Mouse (Mus musculus): ENCODE results near the gene Gm17490. TPM values are rescaled to one million over a fixed set of nuclear protein-coding genes. Genes with fewer than 3 reads are reported as not detected.

Gm17490 gene
- polyA plus RNA-seq, 1 experiment from 2014 or later = not detected

DNA sequence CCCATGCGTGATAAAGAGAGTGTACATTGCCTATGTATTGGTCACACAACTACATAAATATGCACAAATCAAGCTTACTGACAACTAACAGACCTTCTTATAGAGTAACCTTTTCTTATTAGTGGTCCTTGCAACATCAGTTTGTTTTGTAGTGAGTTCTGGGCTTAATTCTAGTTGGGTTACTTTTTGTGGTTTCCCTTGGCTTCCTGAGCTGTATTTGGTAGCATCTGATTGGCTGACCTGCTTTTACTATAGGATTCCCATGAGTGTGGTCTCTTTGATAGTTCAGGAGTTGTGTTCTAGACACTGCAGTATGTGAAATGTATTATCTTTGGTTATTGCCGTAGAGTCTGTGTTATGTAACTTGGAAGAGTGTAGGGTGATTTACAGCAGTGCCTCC is 31.5 kb upstream of the Gm17490 start:
- Histone ChIP-seq H3K36me3 (ENCODE audit: control insufficient read depth, insufficient read depth, low read length) (no peaks in the 10 kb centered on the region), H3K4me1 (ENCODE audit: control insufficient read depth, insufficient read depth, low read length) (no peaks in the 10 kb centered on the region), H3K9ac (replicated peaks; ENCODE audit: low read depth, low read length) (no peak overlapping the region), H3K27me3 (ENCODE audit: control insufficient read depth, insufficient read depth, low read length) (no peaks in the 10 kb centered on the region), H3K9me3 (ENCODE audit: control insufficient read depth, low read depth, low read length) (no peaks in the 10 kb centered on the region), H3K4me2 (replicated peaks; ENCODE audit: low read depth, low read length) (no peak overlapping the region), H3K4me3 (ENCODE audit: low read depth, low read length) (no peak overlapping the region), H3K27ac (ENCODE audit: low read length) (no peak overlapping the region)
- no peak for ATAC-seq (ENCODE audit: insufficient number of reproducible peaks, insufficient read depth, low FRiP score, low read depth)
- WGBS = 88% methylated on average over 2 of the region's 2 CpGs

GRCm38 (mm10) chr2:11654990-11655931 is 29.2 kb upstream of the Gm17490 start:
- Histone ChIP-seq H3K9me3 (ENCODE audit: control insufficient read depth, low read depth, low read length) (no peaks in the 10 kb centered on the region), H3K4me1 (ENCODE audit: control insufficient read depth, insufficient read depth, low read length) (no peaks in the 10 kb centered on the region), H3K27me3 (ENCODE audit: control insufficient read depth, insufficient read depth, low read length) (no peaks in the 10 kb centered on the region), H3K27ac (ENCODE audit: low read length) (no peak overlapping the region), H3K4me2 (replicated peaks; ENCODE audit: low read depth, low read length) (no peak overlapping the region), H3K9ac (replicated peaks; ENCODE audit: low read depth, low read length) (no peak overlapping the region), H3K4me3 (ENCODE audit: low read depth, low read length) (no peak overlapping the region), H3K36me3 (ENCODE audit: control insufficient read depth, insufficient read depth, low read length) (no peaks in the 10 kb centered on the region)
- ATAC-seq (ENCODE audit: insufficient number of reproducible peaks, insufficient read depth, low FRiP score, low read depth) = no peak
- 62% methylated on average over 9 of the region's 9 CpGs for WGBS

DNA sequence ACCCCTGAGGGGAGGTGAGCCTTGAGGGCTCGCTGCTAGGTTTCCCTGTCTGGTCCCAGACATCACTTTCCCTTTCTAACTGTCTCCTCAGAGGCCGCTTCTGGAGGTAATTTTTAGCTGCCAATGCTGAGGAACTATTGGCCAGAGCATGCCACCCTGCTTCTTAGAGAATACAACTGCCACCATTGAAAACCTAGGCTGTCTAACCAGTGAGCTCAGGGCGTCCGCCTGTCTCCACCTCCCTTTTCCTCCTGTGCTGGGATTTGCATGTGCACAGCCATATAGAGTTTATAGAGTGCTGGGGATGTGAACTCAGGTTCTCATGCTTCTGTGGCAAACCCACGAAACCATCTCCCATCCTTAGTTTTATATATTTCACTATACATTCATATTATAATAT is 27.7 kb upstream of the Gm17490 start:
- 67% methylated on average over 5 of the region's 5 CpGs for WGBS
- Histone ChIP-seq H3K4me2 (replicated peaks; ENCODE audit: low read depth, low read length) (no peak overlapping the region), H3K27me3 (ENCODE audit: control insufficient read depth, insufficient read depth, low read length) (no peaks in the 10 kb centered on the region), H3K9ac (replicated peaks; ENCODE audit: low read depth, low read length) (no peak overlapping the region), H3K27ac (ENCODE audit: low read length) (no peak overlapping the region), H3K4me1 (ENCODE audit: control insufficient read depth, insufficient read depth, low read length) (no peaks in the 10 kb centered on the region), H3K4me3 (ENCODE audit: low read depth, low read length) (no peak overlapping the region), H3K9me3 (ENCODE audit: control insufficient read depth, low read depth, low read length) (no peaks in the 10 kb centered on the region), H3K36me3 (ENCODE audit: control insufficient read depth, insufficient read depth, low read length) (no peaks in the 10 kb centered on the region)
- no peak for ATAC-seq (ENCODE audit: insufficient number of reproducible peaks, insufficient read depth, low FRiP score, low read depth)

GRCm38 (mm10) chr2:11653330-11653729 is 27.3 kb upstream of the Gm17490 start:
- Histone ChIP-seq H3K27ac (ENCODE audit: low read length) (no peak overlapping the region), H3K27me3 (ENCODE audit: control insufficient read depth, insufficient read depth, low read length) (no peaks in the 10 kb centered on the region), H3K4me3 (ENCODE audit: low read depth, low read length) (no peak overlapping the region), H3K9ac (replicated peaks; ENCODE audit: low read depth, low read length) (no peak overlapping the region), H3K36me3 (ENCODE audit: control insufficient read depth, insufficient read depth, low read length) (no peaks in the 10 kb centered on the region), H3K9me3 (ENCODE audit: control insufficient read depth, low read depth, low read length) (no peaks in the 10 kb centered on the region), H3K4me1 (ENCODE audit: control insufficient read depth, insufficient read depth, low read length) (no peaks in the 10 kb centered on the region), H3K4me2 (replicated peaks; ENCODE audit: low read depth, low read length) (no peak overlapping the region)
- WGBS = 35% methylated on average over 6 of the region's 6 CpGs
- no peak for ATAC-seq (ENCODE audit: insufficient number of reproducible peaks, insufficient read depth, low FRiP score, low read depth)

DNA sequence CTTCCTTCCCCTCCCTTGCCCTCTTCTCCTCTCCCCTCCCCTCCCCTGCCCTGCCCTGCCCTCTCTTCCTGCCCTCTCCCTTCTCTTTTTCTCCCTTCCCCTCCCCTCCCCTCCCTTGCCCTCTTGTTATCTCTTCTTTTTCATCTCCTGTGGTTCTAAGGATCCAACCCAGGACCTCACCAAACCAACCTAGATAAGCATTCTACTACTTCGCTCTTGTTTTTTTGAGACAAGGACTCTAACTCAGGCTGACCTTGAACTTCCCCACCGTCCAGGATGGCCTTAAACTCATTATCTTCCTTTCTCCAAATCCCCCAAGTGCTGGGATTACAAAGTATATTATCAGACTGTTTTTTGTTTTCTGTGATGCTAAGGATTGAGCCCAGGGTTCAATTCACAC is 26.7 kb upstream of the Gm17490 start:
- Histone ChIP-seq H3K27me3 (ENCODE audit: control insufficient read depth, insufficient read depth, low read length) (no peaks in the 10 kb centered on the region), H3K4me1 (ENCODE audit: control insufficient read depth, insufficient read depth, low read length) (no peaks in the 10 kb centered on the region), H3K9me3 (ENCODE audit: control insufficient read depth, low read depth, low read length) (no peaks in the 10 kb centered on the region), H3K4me2 (replicated peaks; ENCODE audit: low read depth, low read length) (no peak overlapping the region), H3K4me3 (ENCODE audit: low read depth, low read length) (no peak overlapping the region), H3K27ac (ENCODE audit: low read length) (no peak overlapping the region), H3K36me3 (ENCODE audit: control insufficient read depth, insufficient read depth, low read length) (no peaks in the 10 kb centered on the region), H3K9ac (replicated peaks; ENCODE audit: low read depth, low read length) (no peak overlapping the region)
- ATAC-seq (ENCODE audit: insufficient number of reproducible peaks, insufficient read depth, low FRiP score, low read depth) = no peak
- 63% methylated on average over 2 of the region's 2 CpGs for WGBS

DNA sequence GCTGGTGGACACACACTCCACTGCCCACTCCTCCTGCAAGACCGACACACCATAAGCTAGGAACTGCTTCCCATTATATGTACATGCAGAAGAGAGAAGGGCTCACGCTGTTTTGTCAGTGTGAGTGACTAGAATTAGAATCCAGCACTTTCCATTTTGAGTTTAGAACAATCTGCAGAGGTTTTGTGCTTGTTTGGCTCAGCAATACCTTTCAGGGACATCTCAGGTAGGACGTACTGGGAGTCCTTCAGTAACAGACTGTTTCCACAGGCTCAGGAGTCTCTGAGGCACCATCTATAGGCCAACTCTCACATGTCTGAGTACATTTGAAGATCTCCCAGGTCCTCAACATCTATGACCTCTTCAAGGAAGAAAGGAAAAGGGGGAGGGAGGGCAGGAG is 26.1 kb upstream of the Gm17490 start:
- H3K4me2 ChIP-seq (replicated peaks; ENCODE audit: low read depth, low read length) = no peak overlapping the region
- 84% methylated on average over 3 of the region's 3 CpGs for WGBS
- H3K9me3 ChIP-seq (ENCODE audit: control insufficient read depth, low read depth, low read length) = no peaks in the 10 kb centered on the region
- H3K27me3 ChIP-seq (ENCODE audit: control insufficient read depth, insufficient read depth, low read length) = no peaks in the 10 kb centered on the region
- no peak overlapping the region for H3K4me3 ChIP-seq (ENCODE audit: low read depth, low read length)
- no peak overlapping the region for H3K9ac ChIP-seq (replicated peaks; ENCODE audit: low read depth, low read length)
- H3K36me3 ChIP-seq (ENCODE audit: control insufficient read depth, insufficient read depth, low read length) = no peaks in the 10 kb centered on the region
- no peaks in the 10 kb centered on the region for H3K4me1 ChIP-seq (ENCODE audit: control insufficient read depth, insufficient read depth, low read length)
- no peak for ATAC-seq (ENCODE audit: insufficient number of reproducible peaks, insufficient read depth, low FRiP score, low read depth)
- H3K27ac ChIP-seq (ENCODE audit: low read length) = no peak overlapping the region

DNA sequence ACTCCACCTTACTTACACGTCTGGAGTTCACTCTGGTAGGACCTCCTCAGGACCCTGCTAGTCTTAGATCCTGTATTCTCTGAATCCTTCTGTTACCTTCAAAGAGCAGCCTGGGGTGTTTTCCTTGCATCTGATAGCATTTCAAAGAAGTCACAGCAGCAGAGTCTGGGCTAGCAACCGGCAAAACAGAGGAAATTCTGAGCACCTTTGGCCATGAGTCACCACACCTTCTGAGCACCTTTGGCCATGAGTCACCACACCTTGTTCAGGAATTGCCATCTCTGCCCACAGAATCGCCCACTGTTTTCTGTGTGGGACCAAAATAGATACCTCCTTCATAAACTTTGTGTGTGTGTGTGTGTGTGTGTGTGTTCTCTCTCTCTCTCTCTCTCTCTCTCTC is 25.4 kb upstream of the Gm17490 start:
- WGBS = 41% methylated on average over 3 of the region's 3 CpGs
- Histone ChIP-seq H3K9me3 (ENCODE audit: control insufficient read depth, low read depth, low read length) (no peaks in the 10 kb centered on the region), H3K4me3 (ENCODE audit: low read depth, low read length) (no peak overlapping the region), H3K9ac (replicated peaks; ENCODE audit: low read depth, low read length) (no peak overlapping the region), H3K27ac (ENCODE audit: low read length) (no peak overlapping the region), H3K36me3 (ENCODE audit: control insufficient read depth, insufficient read depth, low read length) (no peaks in the 10 kb centered on the region), H3K4me1 (ENCODE audit: control insufficient read depth, insufficient read depth, low read length) (no peaks in the 10 kb centered on the region), H3K27me3 (ENCODE audit: control insufficient read depth, insufficient read depth, low read length) (no peaks in the 10 kb centered on the region), H3K4me2 (replicated peaks; ENCODE audit: low read depth, low read length) (no peak overlapping the region)
- ATAC-seq (ENCODE audit: insufficient number of reproducible peaks, insufficient read depth, low FRiP score, low read depth) = no peak

GRCm38 (mm10) chr2:11645297-11645696 is 19.2 kb upstream of the Gm17490 start:
- H3K9me3 ChIP-seq (ENCODE audit: control insufficient read depth, low read depth, low read length) = no peaks in the 10 kb centered on the region
- ATAC-seq (ENCODE audit: insufficient number of reproducible peaks, insufficient read depth, low FRiP score, low read depth) = no peak
- no peak overlapping the region for H3K4me3 ChIP-seq (ENCODE audit: low read depth, low read length)
- no peaks in the 10 kb centered on the region for H3K36me3 ChIP-seq (ENCODE audit: control insufficient read depth, insufficient read depth, low read length)
- H3K9ac ChIP-seq (replicated peaks; ENCODE audit: low read depth, low read length) = no peak overlapping the region
- WGBS = 81% methylated on average over 2 of the region's 2 CpGs
- no peaks in the 10 kb centered on the region for H3K4me1 ChIP-seq (ENCODE audit: control insufficient read depth, insufficient read depth, low read length)
- no peak overlapping the region for H3K27ac ChIP-seq (ENCODE audit: low read length)
- H3K4me2 ChIP-seq (replicated peaks; ENCODE audit: low read depth, low read length) = no peak overlapping the region
- no peaks in the 10 kb centered on the region for H3K27me3 ChIP-seq (ENCODE audit: control insufficient read depth, insufficient read depth, low read length)

DNA sequence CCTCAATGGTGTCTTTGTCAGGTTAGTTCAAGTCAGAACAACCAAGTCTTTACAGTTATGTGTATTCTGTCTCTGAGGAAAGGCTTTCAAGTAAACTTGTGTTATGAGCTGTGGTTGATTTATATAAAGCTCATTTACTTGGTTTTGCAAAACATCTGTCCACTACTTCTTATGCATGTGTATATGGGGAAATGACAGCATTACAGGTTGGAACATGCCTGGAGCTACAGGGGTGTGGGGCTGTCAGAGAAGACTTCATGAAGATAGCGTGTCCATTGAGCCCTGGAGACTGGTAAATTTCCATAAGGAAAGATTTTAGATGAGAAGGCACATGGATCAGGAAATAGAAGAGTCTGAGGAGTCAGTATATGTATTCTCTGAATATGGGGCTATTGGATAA is 18.0 kb upstream of the Gm17490 start:
- WGBS = 75% methylated on average over 1 of the region's 1 CpGs

More for the DNA sequence above, 18.0 kb upstream of the Gm17490 start:
- no peak overlapping the region for H3K4me3 ChIP-seq (ENCODE audit: low read depth, low read length)
- no peaks in the 10 kb centered on the region for H3K9me3 ChIP-seq (ENCODE audit: control insufficient read depth, low read depth, low read length)
- no peak overlapping the region for H3K4me2 ChIP-seq (replicated peaks; ENCODE audit: low read depth, low read length)
- H3K36me3 ChIP-seq (ENCODE audit: control insufficient read depth, insufficient read depth, low read length) = no peaks in the 10 kb centered on the region
- ATAC-seq (ENCODE audit: insufficient number of reproducible peaks, insufficient read depth, low FRiP score, low read depth) = no peak
- no peak overlapping the region for H3K27ac ChIP-seq (ENCODE audit: low read length)
- H3K27me3 ChIP-seq (ENCODE audit: control insufficient read depth, insufficient read depth, low read length) = no peaks in the 10 kb centered on the region
- H3K4me1 ChIP-seq (ENCODE audit: control insufficient read depth, insufficient read depth, low read length) = no peaks in the 10 kb centered on the region
- H3K9ac ChIP-seq (replicated peaks; ENCODE audit: low read depth, low read length) = no peak overlapping the region
